Mouse (Mus musculus) hindbrain, postnatal 0 days (tissue): ENCODE measurements around the gene Gga2. TPM values are rescaled to one million over a fixed set of nuclear protein-coding genes. Genes with fewer than 3 reads are reported as not detected.

Experiments
- ATAC-seq: fragments of 200-750 bp; cut with Nextera tagmentation; 2 replicates; pipeline ENCODE4 v1.8.0; 2017; ENCODE audit warnings: mild to moderate bottlenecking, moderate TSS enrichment, moderate library complexity
- DNase-seq: peaks from one replicate; pipeline ENCODE4 v3.0.0-alpha.2; 2015; ENCODE audit warnings: low spot score
- H3K27ac ChIP-seq: fragments of 300-500 bp; sonication (generic); 2 replicates; pipeline ENCODE4 v1.5.1; 2014; ENCODE audit warnings: mild to moderate bottlenecking
- H3K27me3 ChIP-seq: fragments of 300-500 bp; sonication (generic); 2 replicates; pipeline ENCODE4 v1.6.1; 2014; ENCODE audit warnings: low read length, mixed read lengths; ENCODE audit not compliant: insufficient read depth
- H3K36me3 ChIP-seq: fragments of 300-500 bp; sonication (generic); 2 replicates; pipeline ENCODE4 v1.6.1; 2014; ENCODE audit warnings: low read length, mixed read lengths; ENCODE audit not compliant: insufficient read depth
- H3K4me1 ChIP-seq: fragments of 300-500 bp; sonication (generic); 2 replicates; pipeline ENCODE4 v1.6.1; 2014; ENCODE audit warnings: antibody characterized with exemption, low read length, mixed read lengths; ENCODE audit not compliant: insufficient read depth
- H3K4me2 ChIP-seq: fragments of 300-500 bp; sonication (generic); 2 replicates; pipeline ENCODE4 v1.6.1; 2014; ENCODE audit warnings: low read depth, mild to moderate bottlenecking, low read length, moderate library complexity, mixed read lengths
- H3K4me3 ChIP-seq: fragments of 300-500 bp; sonication (generic); 2 replicates; pipeline ENCODE4 v1.5.1; 2014; ENCODE audit warnings: low read length
- H3K9ac ChIP-seq: fragments of 300-500 bp; sonication (generic); replicated peaks from 2 replicates; pipeline ENCODE4 v1.6.1; 2014; ENCODE audit warnings: mild to moderate bottlenecking, low read length, moderate library complexity, mixed read lengths
- H3K9me3 ChIP-seq: fragments of 300-500 bp; sonication (generic); 2 replicates; pipeline ENCODE4 v1.6.1; 2016; ENCODE audit warnings: low read length, mixed read lengths
- CTCF ChIP-seq: IDR thresholded peaks from 2 replicates; pipeline ENCODE4 v1.5.1; 2016; ENCODE audit warnings: antibody characterized with exemption, control low read depth, low read depth
- WGBS: fragments of 180-500 bp; shearing (Covaris S2); extraction: QIAGEN DNeasy Blood & Tissue Kit; methylation state at CpG from one replicate; pipeline ENCODE4 v1.1.7; 2014; 5-methylcytosine and 5-hydroxymethylcytosine counted together
- polyA plus RNA-seq: library from polyadenylated mRNA; unstranded; fragments of >200 nt; fragmentation: Nextera tagmentation; extraction: Ambion mirVana; gene quantifications from 2 replicates; pipeline ENCODE4 v1.2.1, GENCODE M21; 2015
- total RNA-seq: library from RNA; depleted of rRNA; stranded (reverse); fragments of >200 nt; gene quantifications from 2 replicates; pipeline ENCODE4 v1.2.3, GENCODE M21; 2014

The Gga2 gene
- total and polyA plus RNA-seq, 2 experiments from 2014 or later = 21.5 to 24.3 TPM

DNA sequence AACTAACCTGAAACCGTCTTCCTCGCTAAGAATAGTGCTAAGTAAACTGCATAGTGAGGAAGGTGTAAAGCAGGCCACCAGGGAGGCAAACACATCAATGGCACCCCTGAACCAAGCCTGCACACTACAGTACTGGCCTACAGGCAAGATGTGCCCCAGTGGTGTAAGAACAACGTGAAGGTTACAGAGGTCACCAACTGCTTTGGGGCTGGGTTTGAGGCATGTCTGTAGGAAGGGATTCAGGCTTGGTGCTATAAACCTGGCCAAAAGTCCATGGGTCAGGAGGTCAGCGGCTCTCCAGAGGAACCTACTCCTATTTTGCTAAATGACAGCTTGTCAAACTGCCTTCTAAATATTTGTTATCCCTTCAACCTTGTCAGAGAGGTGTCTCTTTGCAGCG lies 35.6 kb upstream of the Gga2 start:
- no peak for ATAC-seq
- H3K4me1 ChIP-seq = no peaks in the 10 kb centered on the region
- H3K27me3 ChIP-seq = no peaks in the 10 kb centered on the region
- no peak for DNase-seq
- H3K4me2 ChIP-seq = no peak overlapping the region
- no peaks in the 10 kb centered on the region for H3K9me3 ChIP-seq
- 0 out of 2 replicates have a peak, but pooled peaks cover 6% of the 10 kb centered on the region for H3K36me3 ChIP-seq
- no peak overlapping the region for H3K4me3 ChIP-seq
- H3K9ac ChIP-seq = no peak overlapping the region
- TF ChIP-seq CTCF = no peak
- H3K27ac ChIP-seq = no peak overlapping the region
- WGBS = 91% methylated on average over 5 of the region's 5 CpGs

DNA sequence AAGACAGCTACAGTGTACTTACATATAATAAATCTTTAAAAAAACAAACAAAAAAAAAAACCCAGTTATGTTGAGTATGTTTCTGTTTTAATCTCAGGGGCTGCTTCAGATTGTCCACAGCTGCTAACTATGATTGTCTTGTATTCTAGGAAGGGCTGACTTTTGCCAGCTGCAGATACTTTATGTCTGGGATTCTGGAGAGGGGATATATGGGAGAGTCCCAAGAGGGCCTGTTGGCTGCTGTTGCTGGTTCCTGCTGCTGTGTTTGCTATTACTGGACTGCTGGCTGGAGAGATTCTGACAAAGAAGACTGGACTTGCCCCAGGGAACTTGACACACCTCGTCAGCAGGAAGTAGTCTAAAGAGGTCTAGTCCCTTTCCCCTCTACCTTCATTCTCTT lies 29.8 kb upstream of the Gga2 start:
- DNase-seq = no peak
- no peaks in the 10 kb centered on the region for H3K27me3 ChIP-seq
- ATAC-seq = no peak
- H3K9ac ChIP-seq = no peak overlapping the region
- H3K4me2 ChIP-seq = no peak overlapping the region
- no peak overlapping the region for H3K27ac ChIP-seq
- no peak overlapping the region for H3K4me3 ChIP-seq
- H3K36me3 ChIP-seq = peaks cover 6% of the 10 kb centered on the region; the same call in 1 of the 2 replicates
- no peaks in the 10 kb centered on the region for H3K9me3 ChIP-seq
- H3K4me1 ChIP-seq = no peaks in the 10 kb centered on the region
- 79% methylated on average over 1 of the region's 1 CpGs for WGBS
- TF ChIP-seq CTCF = no peak

DNA sequence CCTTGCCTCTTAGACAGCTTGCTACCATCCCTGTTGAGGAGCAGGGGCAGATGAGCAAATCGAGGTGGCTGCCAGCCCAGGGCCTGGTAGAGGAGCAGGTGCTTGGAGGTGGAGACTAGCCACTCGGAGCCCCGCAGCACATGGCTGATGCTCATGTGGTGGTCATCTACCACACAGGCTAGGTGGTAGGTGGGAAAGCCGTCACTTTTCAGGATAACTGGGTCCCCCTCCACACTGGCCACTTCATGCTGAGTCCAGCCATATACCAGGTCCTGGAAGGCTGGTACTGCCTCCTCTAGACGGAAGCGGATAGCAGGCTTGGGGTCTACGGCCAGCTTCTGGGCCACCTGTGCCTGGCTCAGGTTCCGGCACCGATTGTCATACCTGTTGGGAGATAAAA lies 27.2 kb upstream of the Gga2 start:
- Histone ChIP-seq H3K9ac (no peak overlapping the region), H3K27ac (no peak overlapping the region), H3K36me3 (no peaks in the 10 kb centered on the region; the same call in 1 of the 2 replicates), H3K9me3 (no peaks in the 10 kb centered on the region), H3K4me2 (no peak overlapping the region), H3K27me3 (no peaks in the 10 kb centered on the region), H3K4me3 (no peak overlapping the region), H3K4me1 (no peaks in the 10 kb centered on the region)
- WGBS = 96% methylated on average over 9 of the region's 9 CpGs
- DNase-seq (no peak), ATAC-seq (no peak)
- no peak for TF ChIP-seq CTCF

DNA sequence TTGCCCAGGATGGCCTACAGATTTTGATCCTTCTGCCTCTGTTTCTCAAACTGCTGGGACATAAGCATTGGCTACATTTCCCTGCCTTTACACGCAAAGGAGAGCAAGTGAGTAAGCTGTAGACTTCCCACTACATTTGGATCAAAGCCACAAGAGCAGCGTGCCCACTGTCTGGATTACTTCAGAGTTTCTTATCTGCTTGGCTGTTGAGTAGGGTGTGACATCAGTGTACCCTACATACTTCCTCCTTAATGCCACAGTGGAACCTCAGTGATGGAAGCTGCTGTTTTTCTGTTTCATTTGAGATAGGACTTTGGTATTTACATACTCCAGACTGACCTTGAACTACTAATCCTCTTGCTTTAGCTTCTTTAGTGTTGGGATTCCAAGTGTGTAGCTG lies 25.8 kb upstream of the Gga2 start:
- WGBS = 94% methylated on average over 2 of the region's 2 CpGs
- Histone ChIP-seq H3K27ac (no peak overlapping the region), H3K9ac (no peak overlapping the region), H3K4me2 (no peak overlapping the region), H3K27me3 (no peaks in the 10 kb centered on the region), H3K9me3 (no peaks in the 10 kb centered on the region), H3K4me1 (no peaks in the 10 kb centered on the region), H3K4me3 (no peak overlapping the region), H3K36me3 (no peaks in the 10 kb centered on the region; the same call in 1 of the 2 replicates)
- TF ChIP-seq CTCF = no peak
- DNase-seq (no peak), ATAC-seq (no peak)

DNA sequence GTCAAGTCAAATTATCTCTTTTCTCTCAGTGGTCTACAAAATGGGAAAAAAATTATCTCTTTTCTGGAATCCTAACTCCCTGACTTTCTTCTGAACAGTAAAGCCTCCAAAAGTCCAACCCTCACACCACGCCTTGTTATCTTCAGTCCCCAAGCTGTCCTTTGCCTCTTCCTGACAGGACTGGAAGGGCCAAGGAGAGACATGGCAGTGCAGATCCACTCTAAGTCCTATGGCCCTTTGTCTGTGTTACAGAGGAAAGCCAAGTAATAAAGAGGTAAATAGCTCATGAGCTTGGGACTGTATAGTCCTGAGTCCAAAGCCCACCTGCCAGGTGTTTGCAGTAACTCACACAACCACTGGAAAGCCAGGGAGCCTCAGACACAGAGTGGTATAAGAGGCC lies 24.7 kb upstream of the Gga2 start:
- no peak for ATAC-seq

DNA sequence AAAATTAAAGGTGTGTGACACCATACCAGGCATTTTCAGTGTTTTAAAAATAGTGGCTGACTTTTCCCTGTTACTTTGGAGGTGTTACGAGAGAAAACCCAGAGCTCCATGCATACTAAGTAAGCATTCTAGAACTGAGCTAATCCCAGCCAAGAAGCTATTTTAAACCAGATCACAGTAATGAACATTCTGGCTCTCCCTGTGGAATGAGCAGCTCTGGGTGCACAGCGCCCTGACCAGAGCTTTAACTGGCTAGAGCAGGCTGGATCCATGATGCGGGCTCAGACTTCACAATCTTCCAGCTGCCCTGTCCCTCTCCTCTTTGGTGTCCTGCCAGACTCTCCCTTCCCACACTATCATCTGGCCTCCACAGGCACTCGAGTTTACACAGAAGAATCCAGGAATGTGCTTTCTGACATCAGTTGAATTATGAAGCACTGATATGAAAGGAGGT lies 24.2 kb upstream of the Gga2 start:
- Histone ChIP-seq H3K4me3 (no peak overlapping the region), H3K4me1 (no peaks in the 10 kb centered on the region), H3K9me3 (no peaks in the 10 kb centered on the region), H3K27ac (no peak overlapping the region), H3K27me3 (no peaks in the 10 kb centered on the region), H3K36me3 (no peaks in the 10 kb centered on the region; the same call in 1 of the 2 replicates), H3K4me2 (no peak overlapping the region), H3K9ac (no peak overlapping the region)
- TF ChIP-seq CTCF = no peak
- 84% methylated on average over 4 of the region's 4 CpGs for WGBS
- ATAC-seq = no peak
- no peak for DNase-seq

More for the DNA sequence above, 24.7 kb upstream of the Gga2 start:
- Histone ChIP-seq H3K27me3 (no peaks in the 10 kb centered on the region), H3K36me3 (no peaks in the 10 kb centered on the region; the same call in 1 of the 2 replicates), H3K27ac (no peak overlapping the region), H3K9me3 (no peaks in the 10 kb centered on the region), H3K9ac (no peak overlapping the region), H3K4me2 (no peak overlapping the region), H3K4me3 (no peak overlapping the region), H3K4me1 (no peaks in the 10 kb centered on the region)
- TF ChIP-seq CTCF = no peak
- 100% methylated on average over 1 of the region's 1 CpGs for WGBS
- no peak for DNase-seq

DNA sequence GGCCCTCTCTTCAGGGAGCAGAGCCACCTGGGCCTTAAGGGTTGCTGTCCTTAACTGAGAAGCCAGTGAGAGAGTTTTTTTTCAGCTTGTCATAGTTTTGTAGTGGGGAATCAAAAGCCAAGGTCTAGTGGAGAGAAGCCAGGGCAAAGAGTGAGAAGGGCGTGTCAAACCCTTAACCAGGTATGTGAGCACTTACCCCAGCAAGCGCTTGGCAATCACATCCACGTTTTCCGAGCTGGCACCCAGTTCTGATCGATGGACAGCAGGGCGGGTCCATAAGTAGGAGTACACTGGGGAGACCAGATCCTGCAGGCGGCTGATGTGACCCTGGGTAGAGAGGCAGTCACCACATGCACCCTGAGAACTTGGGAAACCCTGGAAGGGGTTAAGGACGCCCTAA lies 23.1 kb upstream of the Gga2 start:
- no peak for TF ChIP-seq CTCF
- Histone ChIP-seq H3K9ac (no peak overlapping the region), H3K36me3 (no peaks in the 10 kb centered on the region; the same call in 1 of the 2 replicates), H3K4me2 (no peak overlapping the region), H3K4me1 (no peaks in the 10 kb centered on the region), H3K27ac (no peak overlapping the region), H3K4me3 (no peak overlapping the region), H3K9me3 (no peaks in the 10 kb centered on the region), H3K27me3 (no peaks in the 10 kb centered on the region)
- WGBS = 91% methylated on average over 8 of the region's 8 CpGs
- DNase-seq (no peak), ATAC-seq (no peak)
